In genomic region chr11:43484652-43485051, GRCm38 (mm10) we compare ENCODE assay signal across 12 mouse cellular contexts. TPM values are rescaled to one million over a fixed set of nuclear protein-coding genes. Genes with fewer than 3 reads are reported as not detected.
DNase-seq lines count a peak whose midpoint lies in the region; ATAC-seq lines count a peak whose summit lies in the region.
"Had no signal": no experiment of that assay in that cellular context is flagged by ENCODE, and none has a peak within 500 bp of the region (broad histone marks: within the 10 kb centered on the region; RNA-seq: fewer than 3 reads in every experiment).

No protein-coding gene starts in this region.

- no peak overlapping the region for H3K4me2 ChIP-seq in heart, embryonic 15.5 days
- H3K4me2 ChIP-seq in neural tube, embryonic 11.5 days (ENCODE audit: low read depth) = no peak overlapping the region
- H3K4me2 ChIP-seq in neural tube, embryonic 15.5 days = no peak overlapping the region
- 0 out of 2 replicates have a peak overlapping the region, but pooled peaks have one; percentile 6 for H3K4me2 ChIP-seq in midbrain, embryonic 14.5 days (ENCODE audit: low read length)
- H3K4me2 ChIP-seq: lung, embryonic 15.5 days had no signal

- H3K9ac ChIP-seq in heart, embryonic 15.5 days = no peak overlapping the region
- H3K9ac ChIP-seq in neural tube, embryonic 11.5 days (ENCODE audit: low read length) = no peak overlapping the region
- no peak overlapping the region for H3K9ac ChIP-seq in neural tube, embryonic 15.5 days (replicated peaks)
- no peak overlapping the region for H3K9ac ChIP-seq in midbrain, embryonic 14.5 days (replicated peaks; ENCODE audit: low read length)
- H3K9ac ChIP-seq: lung, embryonic 15.5 days had no signal

- no peaks in the 10 kb centered on the region for H3K27me3 ChIP-seq in heart, embryonic 15.5 days
- no peaks in the 10 kb centered on the region for H3K27me3 ChIP-seq in neural tube, embryonic 11.5 days (ENCODE audit: control insufficient read depth, insufficient read depth, low read length)
- no peaks in the 10 kb centered on the region for H3K27me3 ChIP-seq in neural tube, embryonic 15.5 days (replicated peaks)
- 0 out of 2 replicates have a peak, but pooled peaks cover 3% of the 10 kb centered on the region for H3K27me3 ChIP-seq in hindbrain, embryonic 10.5 days (ENCODE audit: insufficient read depth, poor library complexity, severe bottlenecking)
- H3K27me3 ChIP-seq in midbrain, embryonic 14.5 days (ENCODE audit: control insufficient read depth, insufficient read depth, low read length) = no peaks in the 10 kb centered on the region
- H3K27me3 ChIP-seq: lung, embryonic 15.5 days had no signal

- ATAC-seq in heart, embryonic 15.5 days (replicated peaks; ENCODE audit: insufficient number of reproducible peaks, insufficient read depth, low FRiP score, low read depth) = no peak
- peak; percentile 23; the same call in 1 of the 2 replicates for ATAC-seq in neural tube, embryonic 11.5 days (ENCODE audit: insufficient read depth, low FRiP score, low TSS enrichment)
- no peak for ATAC-seq in neural tube, embryonic 15.5 days (ENCODE audit: low FRiP score)
- ATAC-seq in midbrain, embryonic 14.5 days (ENCODE audit: low FRiP score, low TSS enrichment) = peak; percentile 48; the same call in 1 of the 2 replicates

- intact Hi-C loops in heart, postnatal 14 days (cut with DNase I) = no loop called here

- H3K4me1 ChIP-seq in heart, embryonic 15.5 days (replicated peaks) = peaks cover 45% of the 10 kb centered on the region
- H3K4me1 ChIP-seq in neural tube, embryonic 11.5 days (ENCODE audit: control insufficient read depth, insufficient read depth, low read length) = no peaks in the 10 kb centered on the region
- H3K4me1 ChIP-seq in neural tube, embryonic 15.5 days = peaks cover 12% of the 10 kb centered on the region; the same call in 1 of the 2 replicates
- peaks cover 28% of the 10 kb centered on the region for H3K4me1 ChIP-seq in hindbrain, embryonic 10.5 days (replicated peaks)
- H3K4me1 ChIP-seq in midbrain, embryonic 14.5 days (ENCODE audit: control insufficient read depth, insufficient read depth, low read length) = 0 out of 2 replicates have a peak, but pooled peaks cover 5% of the 10 kb centered on the region

- no peaks in the 10 kb centered on the region for H3K36me3 ChIP-seq in heart, embryonic 15.5 days
- H3K36me3 ChIP-seq in neural tube, embryonic 11.5 days (ENCODE audit: control insufficient read depth, insufficient read depth, low read length) = no peaks in the 10 kb centered on the region
- no peaks in the 10 kb centered on the region for H3K36me3 ChIP-seq in neural tube, embryonic 15.5 days
- no peaks in the 10 kb centered on the region for H3K36me3 ChIP-seq in hindbrain, embryonic 10.5 days
- H3K36me3 ChIP-seq in midbrain, embryonic 14.5 days (ENCODE audit: control insufficient read depth, insufficient read depth, low read length) = no peaks in the 10 kb centered on the region
- H3K36me3 ChIP-seq: lung, embryonic 15.5 days had no signal

- no peak for DNase-seq in heart, postnatal 14 days
- peak; percentile 43 for DNase-seq in neural tube, embryonic 11.5 days (ENCODE audit: low spot score)
- peak; percentile 24 for DNase-seq in hindbrain, embryonic 10.5 days (ENCODE audit: low spot score)
- DNase-seq in midbrain, embryonic 14.5 days = peak; percentile 32
- DNase-seq in lung, postnatal 14 days = no peak
- DNase-seq: cerebellum, adult 8-10 months; kidney, postnatal 36 days; layer of hippocampus, postnatal 36 days; liver had no signal

- H3K27ac ChIP-seq in heart, embryonic 15.5 days = peak overlapping the region; percentile 85; the same call in 1 of the 2 replicates
- H3K27ac ChIP-seq in neural tube, embryonic 11.5 days (ENCODE audit: low read depth, low read length) = no peak overlapping the region
- H3K27ac ChIP-seq in neural tube, embryonic 15.5 days (replicated peaks) = no peak overlapping the region
- H3K27ac ChIP-seq in hindbrain, embryonic 10.5 days = 0 out of 2 replicates have a peak overlapping the region, but pooled peaks have one; percentile 45
- H3K27ac ChIP-seq in midbrain, embryonic 14.5 days (replicated peaks; ENCODE audit: low read depth, low read length) = no peak overlapping the region

- WGBS in heart, embryonic 15.5 days = 41% methylated on average over 11 of the region's 11 CpGs
- WGBS in neural tube, embryonic 11.5 days = 42% methylated on average over 11 of the region's 11 CpGs
- 40% methylated on average over 11 of the region's 11 CpGs for WGBS in neural tube, embryonic 15.5 days
- 37% methylated on average over 11 of the region's 11 CpGs for WGBS in hindbrain, embryonic 10.5 days
- 42% methylated on average over 11 of the region's 11 CpGs for WGBS in midbrain, embryonic 14.5 days

- no peaks in the 10 kb centered on the region for H3K9me3 ChIP-seq in heart, embryonic 15.5 days (replicated peaks)
- H3K9me3 ChIP-seq in neural tube, embryonic 11.5 days (ENCODE audit: control insufficient read depth, low read length) = no peaks in the 10 kb centered on the region
- H3K9me3 ChIP-seq in neural tube, embryonic 15.5 days (replicated peaks) = no peaks in the 10 kb centered on the region
- no peaks in the 10 kb centered on the region for H3K9me3 ChIP-seq in hindbrain, embryonic 10.5 days
- no peaks in the 10 kb centered on the region for H3K9me3 ChIP-seq in midbrain, embryonic 14.5 days (ENCODE audit: control insufficient read depth, low read length)
- H3K9me3 ChIP-seq: lung, embryonic 15.5 days had no signal

- H3K4me3 ChIP-seq in heart, embryonic 15.5 days = no peak overlapping the region
- H3K4me3 ChIP-seq in neural tube, embryonic 11.5 days (ENCODE audit: low read depth, low read length) = no peak overlapping the region
- H3K4me3 ChIP-seq in neural tube, embryonic 15.5 days (replicated peaks) = no peak overlapping the region
- no peak overlapping the region for H3K4me3 ChIP-seq in hindbrain, embryonic 10.5 days
- no peak overlapping the region for H3K4me3 ChIP-seq in midbrain, embryonic 14.5 days (replicated peaks; ENCODE audit: low read depth, low read length)
- H3K4me3 ChIP-seq: lung, embryonic 15.5 days had no signal

RNA-seq across cellular contexts. Expression of gene C1qtnf2, which starts 10.6 kb away (rescaled TPM):
- 6.4 and 8.1 TPM in 2 replicates for polyA plus RNA-seq in heart, embryonic 15.5 days (2015; fragmentation: Nextera tagmentation; extraction: Ambion mirVana)
- 1 to 10 TPM; 10.0 TPM for total RNA-seq in heart, postnatal 14 days (2021)
- polyA plus RNA-seq in neural tube, embryonic 11.5 days (2014; fragmentation: Nextera tagmentation; extraction: Ambion mirVana) = 1.5 and 1.9 TPM in 2 replicates
- polyA plus RNA-seq in neural tube, embryonic 15.5 days (2015; fragmentation: Nextera tagmentation; extraction: Ambion mirVana) = 11.5 and 12.6 TPM in 2 replicates
- 1.1 and 1.3 TPM in 2 replicates for polyA plus RNA-seq in hindbrain, embryonic 10.5 days (2016; fragmentation: Nextera tagmentation; extraction: Ambion mirVana)
- polyA plus RNA-seq in midbrain, embryonic 14.5 days (2014; fragmentation: Nextera tagmentation; extraction: Ambion mirVana) = 4.8 and 7.9 TPM in 2 replicates

RNA-seq across cellular contexts. Expression of gene Ccnjl, which starts 43.9 kb away (rescaled TPM):
- 20.2 and 21.0 TPM in 2 replicates for polyA plus RNA-seq in heart, embryonic 15.5 days (2015; fragmentation: Nextera tagmentation; extraction: Ambion mirVana)
- 1 to 10 TPM; 7.4 to 8.5 TPM for total RNA-seq in heart, postnatal 14 days (2021)
- 44.0 and 45.2 TPM in 2 replicates for polyA plus RNA-seq in neural tube, embryonic 11.5 days (2014; fragmentation: Nextera tagmentation; extraction: Ambion mirVana)
- 11.0 and 14.2 TPM in 2 replicates for polyA plus RNA-seq in neural tube, embryonic 15.5 days (2015; fragmentation: Nextera tagmentation; extraction: Ambion mirVana)
- 37.4 and 45.5 TPM in 2 replicates for polyA plus RNA-seq in hindbrain, embryonic 10.5 days (2016; fragmentation: Nextera tagmentation; extraction: Ambion mirVana)
- 11.7 and 16.2 TPM in 2 replicates for polyA plus RNA-seq in midbrain, embryonic 14.5 days (2014; fragmentation: Nextera tagmentation; extraction: Ambion mirVana)

RNA-seq across cellular contexts. Expression of gene Slu7, which starts 51.1 kb away (rescaled TPM):
- polyA plus RNA-seq in heart, embryonic 15.5 days (2015; fragmentation: Nextera tagmentation; extraction: Ambion mirVana) = 35.8 and 42.3 TPM in 2 replicates
- 10 to 100 TPM; 28.4 to 29.0 TPM for total RNA-seq in heart, postnatal 14 days (2021)
- polyA plus RNA-seq in neural tube, embryonic 11.5 days (2014; fragmentation: Nextera tagmentation; extraction: Ambion mirVana) = 63.8 and 65.3 TPM in 2 replicates
- polyA plus RNA-seq in neural tube, embryonic 15.5 days (2015; fragmentation: Nextera tagmentation; extraction: Ambion mirVana) = 56.5 and 58.9 TPM in 2 replicates
- polyA plus RNA-seq in hindbrain, embryonic 10.5 days (2016; fragmentation: Nextera tagmentation; extraction: Ambion mirVana) = 53.5 and 54.6 TPM in 2 replicates
- 64.1 and 68.6 TPM in 2 replicates for polyA plus RNA-seq in midbrain, embryonic 14.5 days (2014; fragmentation: Nextera tagmentation; extraction: Ambion mirVana)

RNA-seq across cellular contexts. Expression of gene Pttg1, which starts 58.6 kb away (rescaled TPM):
- polyA plus RNA-seq in heart, embryonic 15.5 days (2015; fragmentation: Nextera tagmentation; extraction: Ambion mirVana) = 102 and 121 TPM in 2 replicates
- 10 to 100 TPM; 55.6 to 58.5 TPM for total RNA-seq in heart, postnatal 14 days (2021)
- polyA plus RNA-seq in neural tube, embryonic 11.5 days (2014; fragmentation: Nextera tagmentation; extraction: Ambion mirVana) = 62.8 and 71.2 TPM in 2 replicates
- polyA plus RNA-seq in neural tube, embryonic 15.5 days (2015; fragmentation: Nextera tagmentation; extraction: Ambion mirVana) = 44.3 and 52.7 TPM in 2 replicates
- polyA plus RNA-seq in hindbrain, embryonic 10.5 days (2016; fragmentation: Nextera tagmentation; extraction: Ambion mirVana) = 115 and 124 TPM in 2 replicates
- polyA plus RNA-seq in midbrain, embryonic 14.5 days (2014; fragmentation: Nextera tagmentation; extraction: Ambion mirVana) = 50.3 and 51.8 TPM in 2 replicates

Comparison
In these comparisons a context has a peak if more than half of its experiments do, and no peak if none do; other contexts are left out.
1. ATAC-seq: peak in neural tube, embryonic 11.5 days (single experiment) and midbrain, embryonic 14.5 days (single experiment); none in heart, embryonic 15.5 days (single experiment) and neural tube, embryonic 15.5 days (single experiment).
2. H3K27ac ChIP-seq: peak in heart, embryonic 15.5 days (single experiment) and hindbrain, embryonic 10.5 days (single experiment); none in neural tube, embryonic 11.5 days (single experiment), neural tube, embryonic 15.5 days (single experiment) and midbrain, embryonic 14.5 days (single experiment).
3. DNase-seq: peak in neural tube, embryonic 11.5 days (single experiment), hindbrain, embryonic 10.5 days (single experiment) and midbrain, embryonic 14.5 days (single experiment); none in heart, postnatal 14 days (0 of 2) and lung, postnatal 14 days (single experiment).